Mouse (Mus musculus): ENCODE measurements around the gene Gtf3a. TPM values are rescaled to one million over a fixed set of nuclear protein-coding genes. Genes with fewer than 3 reads are reported as not detected.
A peak's percentile ranks its signal among the peaks of the same experiment; 100 is the strongest.

The Gtf3a gene
- 64.9 and 66.6 TPM in 2 replicates for polyA plus RNA-seq (2015; fragmentation: Nextera tagmentation; extraction: Ambion mirVana)

DNA sequence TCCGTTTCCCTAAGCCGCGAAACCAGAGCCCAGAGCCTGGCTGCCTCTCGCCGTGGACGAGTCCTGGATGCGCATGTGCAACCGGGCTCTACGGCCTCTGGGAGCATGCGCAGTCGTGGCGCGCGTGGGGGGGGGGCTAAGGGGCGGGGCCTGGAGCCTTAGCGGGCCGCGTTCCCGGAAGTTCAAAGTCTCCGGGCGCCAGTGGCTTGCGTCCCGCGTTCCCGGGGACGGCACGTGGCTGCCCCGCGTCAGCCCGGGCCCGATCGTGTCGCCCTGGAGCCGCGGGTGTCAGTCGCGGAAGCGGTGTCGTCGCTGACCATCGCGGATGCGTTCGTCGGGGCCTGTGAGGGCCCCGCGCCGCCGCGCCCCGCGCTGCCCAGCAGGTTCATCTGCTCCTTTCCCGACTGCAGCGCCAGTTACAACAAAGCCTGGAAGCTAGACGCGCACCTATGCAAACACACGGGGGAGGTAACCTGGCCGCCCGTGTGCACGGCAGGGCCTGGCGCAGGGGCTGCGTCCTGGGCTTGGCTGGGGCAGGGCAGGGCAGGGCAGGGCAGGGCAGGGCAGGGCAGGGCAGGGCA lies at the start of gene Gtf3a:
Gene Gtf3a, plus strand, starts transcription at position 150 of the 581 bp plus-strand sequence.
- peaks cover 30% of the 10 kb centered on the region for H3K36me3 ChIP-seq (ENCODE audit: control insufficient read depth, insufficient read depth)
- under 1% methylated on average over 62 of the region's 62 CpGs for WGBS
- peaks cover 7% of the 10 kb centered on the region; the same call in 1 of the 2 replicates for H3K4me1 ChIP-seq (replicated peaks; ENCODE audit: control insufficient read depth, insufficient read depth, low read length)

DNA sequence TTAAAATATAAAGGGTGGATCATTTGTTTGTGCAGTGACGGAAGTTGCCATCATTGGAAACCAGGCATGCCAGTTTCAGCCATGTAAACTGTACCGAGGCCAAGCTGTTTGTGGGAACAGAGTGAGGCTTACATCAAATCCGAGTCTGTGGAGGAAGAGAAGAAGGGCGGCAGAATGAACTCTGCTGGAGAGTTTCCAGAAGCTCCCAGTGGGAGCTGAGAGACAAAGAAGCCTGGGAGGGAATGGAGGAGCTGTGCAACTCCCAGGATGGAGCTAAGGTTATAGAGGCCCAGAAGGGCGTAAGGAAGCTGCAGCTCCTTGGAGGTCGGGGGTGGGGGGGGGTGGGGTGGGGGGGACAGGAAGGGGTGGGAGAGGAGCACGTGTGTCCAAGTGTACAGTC lies 48.1 kb upstream of the Gtf3a start:
- Histone ChIP-seq H3K4me3 (ENCODE audit: low read depth, low read length) (no peak overlapping the region), H3K9ac (ENCODE audit: low read depth, low read length) (no peak overlapping the region), H3K27ac (ENCODE audit: low read depth, low read length) (no peak overlapping the region), H3K4me2 (replicated peaks; ENCODE audit: low read depth) (no peak overlapping the region), H3K9me3 (ENCODE audit: control insufficient read depth) (no peaks in the 10 kb centered on the region), H3K27me3 (replicated peaks; ENCODE audit: control insufficient read depth, insufficient read depth, low read length) (no peaks in the 10 kb centered on the region), H3K4me1 (replicated peaks; ENCODE audit: control insufficient read depth, insufficient read depth, low read length) (no peaks in the 10 kb centered on the region), H3K36me3 (ENCODE audit: control insufficient read depth, insufficient read depth) (no peaks in the 10 kb centered on the region)
- WGBS = 64% methylated on average over 7 of the region's 7 CpGs
- no peak for TF ChIP-seq CTCF (IDR thresholded peaks at IDR 0.05; ENCODE audit: low read depth)
- no peak for ATAC-seq

More for the DNA sequence above, at the start of gene Gtf3a:
- Histone ChIP-seq H3K4me2 (replicated peaks; ENCODE audit: low read depth) (peak within 1 kb of the TSS; percentile 88), H3K9ac (ENCODE audit: low read depth, low read length) (peak within 1 kb of the TSS; percentile 71), H3K9me3 (ENCODE audit: control insufficient read depth) (no peaks in the 10 kb centered on the region), H3K27me3 (replicated peaks; ENCODE audit: control insufficient read depth, insufficient read depth, low read length) (no peaks in the 10 kb centered on the region), H3K4me3 (ENCODE audit: low read depth, low read length) (peak within 1 kb of the TSS; percentile 70), H3K27ac (ENCODE audit: low read depth, low read length) (peak within 1 kb of the TSS; percentile 94)
- ATAC-seq = peak; percentile 99
- peak; percentile 24; the same call in 1 of the 2 replicates for TF ChIP-seq CTCF (IDR thresholded peaks at IDR 0.05; ENCODE audit: low read depth)

DNA sequence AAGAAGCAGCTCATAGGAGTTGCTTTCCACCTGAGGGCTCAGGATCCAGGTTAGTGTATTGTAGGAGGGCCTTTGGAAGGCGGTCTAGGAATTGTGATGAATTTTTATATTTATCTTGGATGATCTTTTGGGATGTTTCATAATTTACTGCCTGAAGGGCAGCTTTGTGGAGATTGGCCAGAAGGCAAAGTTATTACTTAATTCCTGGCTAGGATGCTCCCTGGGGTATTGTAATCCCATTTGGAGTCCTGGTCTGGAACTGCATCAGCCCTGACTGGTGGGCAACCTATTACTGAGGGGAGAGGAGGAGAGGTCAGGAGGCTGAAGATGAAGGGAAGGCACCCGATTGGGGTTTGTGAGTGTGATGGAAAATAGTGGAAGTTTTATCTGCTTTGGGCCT lies 47.0 kb upstream of the Gtf3a start:
- Histone ChIP-seq H3K36me3 (ENCODE audit: control insufficient read depth, insufficient read depth) (no peaks in the 10 kb centered on the region), H3K4me2 (replicated peaks; ENCODE audit: low read depth) (no peak overlapping the region), H3K27ac (ENCODE audit: low read depth, low read length) (no peak overlapping the region), H3K4me1 (replicated peaks; ENCODE audit: control insufficient read depth, insufficient read depth, low read length) (no peaks in the 10 kb centered on the region), H3K9ac (ENCODE audit: low read depth, low read length) (no peak overlapping the region), H3K9me3 (ENCODE audit: control insufficient read depth) (no peaks in the 10 kb centered on the region), H3K27me3 (replicated peaks; ENCODE audit: control insufficient read depth, insufficient read depth, low read length) (no peaks in the 10 kb centered on the region), H3K4me3 (ENCODE audit: low read depth, low read length) (no peak overlapping the region)
- 84% methylated on average over 2 of the region's 2 CpGs for WGBS
- no peak for ATAC-seq
- no peak for TF ChIP-seq CTCF (IDR thresholded peaks at IDR 0.05; ENCODE audit: low read depth)

DNA sequence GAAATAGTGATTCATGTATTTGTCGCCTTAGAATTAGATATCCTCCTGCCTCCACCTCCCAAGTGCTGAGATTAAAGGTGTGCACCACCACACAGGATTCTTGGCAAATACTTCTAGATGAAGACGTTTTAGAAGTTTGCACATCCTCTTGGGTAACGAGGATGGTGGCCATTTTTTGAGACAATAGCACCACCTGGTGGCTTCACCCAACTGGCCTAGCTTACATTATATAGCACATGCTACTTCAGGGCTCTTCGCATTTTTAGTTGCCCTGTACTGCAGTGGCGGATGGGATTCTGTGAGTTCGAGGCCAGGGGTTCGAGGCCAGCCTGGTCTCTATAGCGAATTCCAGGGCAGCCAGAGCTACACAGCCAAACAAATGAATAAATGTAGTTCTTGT lies 44.1 kb upstream of the Gtf3a start:
- no peaks in the 10 kb centered on the region for H3K36me3 ChIP-seq (ENCODE audit: control insufficient read depth, insufficient read depth)
- H3K4me2 ChIP-seq (replicated peaks; ENCODE audit: low read depth) = no peak overlapping the region
- WGBS = 27% methylated on average over 8 of the region's 8 CpGs
- no peaks in the 10 kb centered on the region for H3K9me3 ChIP-seq (ENCODE audit: control insufficient read depth)
- peak; percentile 90 for TF ChIP-seq CTCF (IDR thresholded peaks at IDR 0.05; ENCODE audit: low read depth)
- no peak overlapping the region for H3K4me3 ChIP-seq (ENCODE audit: low read depth, low read length)
- no peaks in the 10 kb centered on the region for H3K4me1 ChIP-seq (replicated peaks; ENCODE audit: control insufficient read depth, insufficient read depth, low read length)
- peak; percentile 49 for ATAC-seq
- H3K27me3 ChIP-seq (replicated peaks; ENCODE audit: control insufficient read depth, insufficient read depth, low read length) = no peaks in the 10 kb centered on the region
- no peak overlapping the region for H3K27ac ChIP-seq (ENCODE audit: low read depth, low read length)
- H3K9ac ChIP-seq (ENCODE audit: low read depth, low read length) = no peak overlapping the region

DNA sequence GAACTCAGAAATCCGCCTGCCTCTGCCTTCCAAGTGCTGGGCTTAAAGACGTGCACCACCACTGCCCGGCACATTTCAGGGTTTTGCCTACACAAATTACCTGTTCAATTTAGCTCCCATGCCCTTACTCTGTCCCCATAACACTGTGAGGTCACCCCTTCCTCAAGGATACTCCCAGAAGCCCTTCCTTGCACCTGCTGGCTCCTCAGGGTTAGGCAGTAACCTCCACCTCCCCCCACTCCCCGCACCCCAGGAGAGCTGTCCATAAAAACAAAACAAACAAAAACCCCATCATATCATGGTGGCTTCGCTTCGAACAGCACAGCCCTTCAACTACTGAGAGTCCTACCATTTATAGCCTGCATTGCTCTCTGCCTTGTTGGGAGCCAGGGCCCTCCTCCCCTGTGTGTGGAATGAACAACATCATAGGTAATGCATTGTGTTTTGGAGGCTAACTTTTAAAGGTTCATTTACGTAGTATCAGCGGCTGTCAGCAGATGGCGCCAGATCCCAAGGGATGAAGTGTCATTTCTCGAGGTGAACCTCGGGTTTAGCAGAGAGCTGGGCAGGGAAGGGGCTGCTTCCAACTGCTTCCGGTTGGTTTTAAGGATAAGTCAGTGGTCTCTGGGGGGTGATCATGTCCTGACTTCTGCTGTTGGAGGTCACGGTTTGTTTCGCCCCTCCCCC lies 42.8 kb upstream of the Gtf3a start:
- H3K27me3 ChIP-seq (replicated peaks; ENCODE audit: control insufficient read depth, insufficient read depth, low read length) = no peaks in the 10 kb centered on the region
- peak; percentile 31; the same call in 1 of the 2 replicates for ATAC-seq
- H3K4me3 ChIP-seq (ENCODE audit: low read depth, low read length) = no peak overlapping the region
- no peaks in the 10 kb centered on the region for H3K4me1 ChIP-seq (replicated peaks; ENCODE audit: control insufficient read depth, insufficient read depth, low read length)
- 20% methylated on average over 14 of the region's 14 CpGs for WGBS
- H3K36me3 ChIP-seq (ENCODE audit: control insufficient read depth, insufficient read depth) = no peaks in the 10 kb centered on the region
- H3K27ac ChIP-seq (ENCODE audit: low read depth, low read length) = no peak overlapping the region
- TF ChIP-seq CTCF (IDR thresholded peaks at IDR 0.05; ENCODE audit: low read depth) = peak; percentile 97
- no peak overlapping the region for H3K9ac ChIP-seq (ENCODE audit: low read depth, low read length)
- no peaks in the 10 kb centered on the region for H3K9me3 ChIP-seq (ENCODE audit: control insufficient read depth)
- no peak overlapping the region for H3K4me2 ChIP-seq (replicated peaks; ENCODE audit: low read depth)

DNA sequence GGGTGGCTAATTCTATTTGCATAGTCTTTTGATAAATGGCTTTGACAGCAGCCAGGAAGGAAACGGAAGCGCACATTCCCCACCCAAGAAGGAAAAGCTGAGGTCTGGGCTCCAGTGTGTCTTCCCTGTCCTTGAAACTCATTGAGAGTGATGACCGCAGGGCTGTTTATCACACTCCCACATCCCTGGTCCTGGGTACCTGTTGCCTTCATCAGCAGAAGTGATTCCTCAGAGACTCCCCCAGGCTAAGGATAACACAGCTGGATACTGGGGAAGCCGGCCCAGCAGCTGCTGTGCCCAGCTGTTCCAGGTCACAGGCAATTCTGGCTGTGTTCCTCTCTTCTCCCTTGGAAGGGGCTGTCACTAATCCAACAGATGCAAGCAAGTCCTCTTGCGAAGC lies 40.9 kb upstream of the Gtf3a start:
- ATAC-seq = no peak
- TF ChIP-seq CTCF (IDR thresholded peaks at IDR 0.05; ENCODE audit: low read depth) = no peak
- WGBS = 38% methylated on average over 5 of the region's 5 CpGs

More for the DNA sequence above, 40.9 kb upstream of the Gtf3a start:
- Histone ChIP-seq H3K27me3 (replicated peaks; ENCODE audit: control insufficient read depth, insufficient read depth, low read length) (no peaks in the 10 kb centered on the region), H3K4me3 (ENCODE audit: low read depth, low read length) (no peak overlapping the region), H3K27ac (ENCODE audit: low read depth, low read length) (no peak overlapping the region), H3K9me3 (ENCODE audit: control insufficient read depth) (no peaks in the 10 kb centered on the region), H3K4me2 (replicated peaks; ENCODE audit: low read depth) (no peak overlapping the region), H3K9ac (ENCODE audit: low read depth, low read length) (no peak overlapping the region), H3K4me1 (replicated peaks; ENCODE audit: control insufficient read depth, insufficient read depth, low read length) (no peaks in the 10 kb centered on the region), H3K36me3 (ENCODE audit: control insufficient read depth, insufficient read depth) (no peaks in the 10 kb centered on the region)

Data from intestine, postnatal 0 days (tissue).